Mouse (Mus musculus): ENCODE data around the gene Pts. TPM values are rescaled to one million over a fixed set of nuclear protein-coding genes. Genes with fewer than 3 reads are reported as not detected.

Pts gene
- polyA plus RNA-seq, 1 experiment = 29.4 TPM

- no peak overlapping the region for H3K4me3 ChIP-seq
- no peaks in the 10 kb centered on the region for H3K79me2 ChIP-seq (ENCODE audit: control insufficient read depth, insufficient read depth)
- no peaks in the 10 kb centered on the region for H3K36me3 ChIP-seq (ENCODE audit: control insufficient read depth, insufficient read depth)
- no peak overlapping the region for H3ac ChIP-seq (ENCODE audit: control insufficient read depth, insufficient read length)
- H3K4me2 ChIP-seq (ENCODE audit: low read depth) = no peak overlapping the region
- no peaks in the 10 kb centered on the region for H3K27me3 ChIP-seq (ENCODE audit: control insufficient read depth, insufficient read depth, insufficient read length)
- TF ChIP-seq E2F4 (IDR thresholded peaks at IDR 0.05; ENCODE audit: insufficient read depth) (no peak), SRF (IDR thresholded peaks at IDR 0.05; ENCODE audit: control insufficient read depth, insufficient read length, low read depth) (no peak), MAX (IDR thresholded peaks at IDR 0.05; ENCODE audit: low read depth) (no peak), USF1 (IDR thresholded peaks at IDR 0.05; ENCODE audit: low read depth) (no peak), POLR2AphosphoS2 (IDR thresholded peaks at IDR 0.05; ENCODE audit: insufficient read length, low read depth) (no peak), MYOG (IDR thresholded peaks at IDR 0.05; ENCODE audit: control insufficient read depth in 1 of 3, insufficient read depth in 1 of 3, insufficient read length in 2 of 3, low read depth in 2 of 3) (no peak), TCF3 (IDR thresholded peaks at IDR 0.05; ENCODE audit: insufficient read length, low read depth) (no peak), POLR2A (IDR thresholded peaks at IDR 0.05; ENCODE audit: insufficient read length, low read depth) (no peak), CEBPB (IDR thresholded peaks at IDR 0.05; ENCODE audit: insufficient read depth, poor library complexity, severe bottlenecking) (no peak), MYOD1 (IDR thresholded peaks at IDR 0.05; ENCODE audit: control insufficient read depth in 1 of 3, insufficient read length in 2 of 3, low read depth in 2 of 3) (no peak), REST (IDR thresholded peaks at IDR 0.05; ENCODE audit: insufficient read depth, insufficient read length) (no peak)
These were observed 34.7 kb downstream of the Pts start for GRCm38 (mm10) chr9:50493777-50494176.

GRCm38 (mm10) chr9:50491531-50492045 is 36.9 kb downstream of the Pts start:
- Histone ChIP-seq H3K36me3 (ENCODE audit: control insufficient read depth, insufficient read depth) (no peaks in the 10 kb centered on the region), H3K79me2 (ENCODE audit: control insufficient read depth, insufficient read depth) (no peaks in the 10 kb centered on the region), H3K4me3 (no peak overlapping the region), H3K27me3 (ENCODE audit: control insufficient read depth, insufficient read depth, insufficient read length) (no peaks in the 10 kb centered on the region), H3ac (ENCODE audit: control insufficient read depth, insufficient read length) (no peak overlapping the region), H3K4me2 (ENCODE audit: low read depth) (peak overlapping the region; percentile 54)
- no peak for TF ChIP-seq CEBPB (IDR thresholded peaks at IDR 0.05; ENCODE audit: insufficient read depth, poor library complexity, severe bottlenecking)
- no peak for TF ChIP-seq REST (IDR thresholded peaks at IDR 0.05; ENCODE audit: insufficient read depth, insufficient read length)
- TF ChIP-seq SRF (IDR thresholded peaks at IDR 0.05; ENCODE audit: control insufficient read depth, insufficient read length, low read depth) = no peak
- TF ChIP-seq E2F4 (IDR thresholded peaks at IDR 0.05; ENCODE audit: insufficient read depth) = no peak
- TF ChIP-seq TCF3 (IDR thresholded peaks at IDR 0.05; ENCODE audit: insufficient read length, low read depth) = no peak
- TF ChIP-seq MYOD1 (IDR thresholded peaks at IDR 0.05; ENCODE audit: control insufficient read depth in 1 of 3, insufficient read length in 2 of 3, low read depth in 2 of 3) = peak in 2 of 3 experiments; percentile 59 to 82
- TF ChIP-seq POLR2A (IDR thresholded peaks at IDR 0.05; ENCODE audit: insufficient read length, low read depth) = no peak
- peak in 1 of 3 experiments; percentile 74 for TF ChIP-seq MYOG (IDR thresholded peaks at IDR 0.05; ENCODE audit: control insufficient read depth in 1 of 3, insufficient read depth in 1 of 3, insufficient read length in 2 of 3, low read depth in 2 of 3)
- TF ChIP-seq POLR2AphosphoS2 (IDR thresholded peaks at IDR 0.05; ENCODE audit: insufficient read length, low read depth) = no peak
- no peak for TF ChIP-seq USF1 (IDR thresholded peaks at IDR 0.05; ENCODE audit: low read depth)
- no peak for TF ChIP-seq MAX (IDR thresholded peaks at IDR 0.05; ENCODE audit: low read depth)
- TF ChIP-seq TCF12 (IDR thresholded peaks at IDR 0.05; ENCODE audit: insufficient read depth, poor library complexity, severe bottlenecking) = peak; percentile 28

- no peak overlapping the region for H3K4me3 ChIP-seq
- no peak for TF ChIP-seq MYOG (IDR thresholded peaks at IDR 0.05; ENCODE audit: control insufficient read depth in 1 of 3, insufficient read depth in 1 of 3, insufficient read length in 2 of 3, low read depth in 2 of 3)
- no peak for TF ChIP-seq MAX (IDR thresholded peaks at IDR 0.05; ENCODE audit: low read depth)
- TF ChIP-seq USF1 (IDR thresholded peaks at IDR 0.05; ENCODE audit: low read depth) = no peak
- no peak for TF ChIP-seq E2F4 (IDR thresholded peaks at IDR 0.05; ENCODE audit: insufficient read depth)
- no peak for TF ChIP-seq REST (IDR thresholded peaks at IDR 0.05; ENCODE audit: insufficient read depth, insufficient read length)
- no peak for TF ChIP-seq POLR2A (IDR thresholded peaks at IDR 0.05; ENCODE audit: insufficient read length, low read depth)
- no peak for TF ChIP-seq SRF (IDR thresholded peaks at IDR 0.05; ENCODE audit: control insufficient read depth, insufficient read length, low read depth)
- no peak for TF ChIP-seq CEBPB (IDR thresholded peaks at IDR 0.05; ENCODE audit: insufficient read depth, poor library complexity, severe bottlenecking)
- TF ChIP-seq TCF3 (IDR thresholded peaks at IDR 0.05; ENCODE audit: insufficient read length, low read depth) = no peak
- TF ChIP-seq POLR2AphosphoS2 (IDR thresholded peaks at IDR 0.05; ENCODE audit: insufficient read length, low read depth) = no peak
- TF ChIP-seq TCF12 (IDR thresholded peaks at IDR 0.05; ENCODE audit: insufficient read depth, poor library complexity, severe bottlenecking) = no peak
- TF ChIP-seq MYOD1 (IDR thresholded peaks at IDR 0.05; ENCODE audit: control insufficient read depth in 1 of 3, insufficient read length in 2 of 3, low read depth in 2 of 3) = no peak
- H3K79me2 ChIP-seq (ENCODE audit: control insufficient read depth, insufficient read depth) = no peaks in the 10 kb centered on the region
- no peaks in the 10 kb centered on the region for H3K36me3 ChIP-seq (ENCODE audit: control insufficient read depth, insufficient read depth)
- no peak overlapping the region for H3K4me2 ChIP-seq (ENCODE audit: low read depth)
- no peaks in the 10 kb centered on the region for H3K27me3 ChIP-seq (ENCODE audit: control insufficient read depth, insufficient read depth, insufficient read length)
- H3ac ChIP-seq (ENCODE audit: control insufficient read depth, insufficient read length) = no peak overlapping the region
These were observed 37.7 kb downstream of the Pts start for GRCm38 (mm10) chr9:50490836-50491235.

GRCm38 (mm10) chr9:50485521-50485920 is 43.0 kb downstream of the Pts start:
- no peaks in the 10 kb centered on the region for H3K79me2 ChIP-seq (ENCODE audit: control insufficient read depth, insufficient read depth)
- no peaks in the 10 kb centered on the region for H3K27me3 ChIP-seq (ENCODE audit: control insufficient read depth, insufficient read depth, insufficient read length)
- H3ac ChIP-seq (ENCODE audit: control insufficient read depth, insufficient read length) = no peak overlapping the region
- no peak overlapping the region for H3K4me3 ChIP-seq
- H3K4me2 ChIP-seq (ENCODE audit: low read depth) = no peak overlapping the region
- TF ChIP-seq POLR2AphosphoS2 (IDR thresholded peaks at IDR 0.05; ENCODE audit: insufficient read length, low read depth) (no peak), MYOG (IDR thresholded peaks at IDR 0.05; ENCODE audit: control insufficient read depth in 1 of 3, insufficient read depth in 1 of 3, insufficient read length in 2 of 3, low read depth in 2 of 3) (no peak), TCF12 (IDR thresholded peaks at IDR 0.05; ENCODE audit: insufficient read depth, poor library complexity, severe bottlenecking) (no peak), TCF3 (IDR thresholded peaks at IDR 0.05; ENCODE audit: insufficient read length, low read depth) (no peak), SRF (IDR thresholded peaks at IDR 0.05; ENCODE audit: control insufficient read depth, insufficient read length, low read depth) (no peak), E2F4 (IDR thresholded peaks at IDR 0.05; ENCODE audit: insufficient read depth) (no peak), MYOD1 (IDR thresholded peaks at IDR 0.05; ENCODE audit: control insufficient read depth in 1 of 3, insufficient read length in 2 of 3, low read depth in 2 of 3) (no peak), MAX (IDR thresholded peaks at IDR 0.05; ENCODE audit: low read depth) (no peak)
- H3K36me3 ChIP-seq (ENCODE audit: control insufficient read depth, insufficient read depth) = no peaks in the 10 kb centered on the region

Measured in myocyte (in vitro differentiated cells).